Mouse (Mus musculus): ENCODE results near the gene Stx5a. TPM values are rescaled to one million over a fixed set of nuclear protein-coding genes. Genes with fewer than 3 reads are reported as not detected.

The Stx5a gene
- total RNA-seq, 2 experiments from 2014 or later, result 21.3 to 27.1 TPM

DNA sequence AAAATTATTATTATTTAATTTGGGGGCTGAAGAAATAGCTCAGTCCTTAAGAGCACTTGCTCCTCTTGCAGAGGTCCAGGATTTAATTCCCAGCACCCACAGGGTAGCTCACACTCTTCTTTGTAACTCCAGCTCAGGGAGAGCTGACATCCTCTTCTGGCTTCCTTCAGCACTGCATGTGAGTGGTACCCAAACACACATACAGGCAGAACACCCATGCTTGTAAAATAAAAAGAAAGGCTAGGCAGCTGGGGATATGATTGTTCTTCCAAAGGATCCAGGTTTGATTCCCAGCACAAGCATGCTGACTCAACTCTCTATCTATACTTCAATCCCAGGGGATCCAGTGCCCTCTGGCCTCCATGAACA lies 57.7 kb downstream of the Stx5a start:
- DNase-seq, result no peak

DNA sequence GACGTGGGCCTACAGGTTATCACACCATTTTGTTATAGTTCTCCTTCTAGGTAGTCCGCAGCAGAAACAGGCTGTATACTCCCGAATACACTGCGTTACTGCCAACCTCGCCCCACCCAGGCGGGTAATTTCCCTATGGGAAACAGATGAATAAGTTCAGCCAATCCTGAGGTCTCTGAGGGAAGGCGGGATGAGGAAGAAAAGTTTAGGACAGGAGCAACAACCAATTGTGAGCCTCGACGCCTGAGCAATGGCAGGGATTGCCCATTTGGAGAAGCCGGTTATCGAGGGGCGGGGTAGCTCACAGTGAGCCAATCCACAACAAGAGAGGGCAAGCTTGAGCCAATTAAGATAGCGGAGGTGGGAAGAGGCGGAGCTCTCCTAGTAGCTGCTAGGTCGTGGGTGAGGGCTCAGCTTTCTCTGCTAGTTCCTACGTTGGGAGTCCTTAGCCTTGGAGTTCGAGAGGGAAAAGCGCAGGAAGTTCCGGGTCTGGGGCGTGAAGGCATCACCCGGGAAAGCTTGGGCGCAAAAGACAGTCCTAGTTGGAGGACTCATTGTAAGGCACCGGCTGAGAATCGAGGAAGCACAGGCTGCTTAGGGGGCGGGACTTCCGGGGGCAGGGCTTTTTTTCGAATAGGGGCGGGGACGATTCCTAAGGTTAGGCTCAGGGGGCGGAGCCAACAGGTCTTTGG lies 61.1 kb downstream of the Stx5a start, which contains the start of gene Zbtb3:
Gene Zbtb3 (plus strand): TSS at position 426 of the 692 bp plus-strand sequence.
- peak; percentile 94 to 99 for DNase-seq

DNA sequence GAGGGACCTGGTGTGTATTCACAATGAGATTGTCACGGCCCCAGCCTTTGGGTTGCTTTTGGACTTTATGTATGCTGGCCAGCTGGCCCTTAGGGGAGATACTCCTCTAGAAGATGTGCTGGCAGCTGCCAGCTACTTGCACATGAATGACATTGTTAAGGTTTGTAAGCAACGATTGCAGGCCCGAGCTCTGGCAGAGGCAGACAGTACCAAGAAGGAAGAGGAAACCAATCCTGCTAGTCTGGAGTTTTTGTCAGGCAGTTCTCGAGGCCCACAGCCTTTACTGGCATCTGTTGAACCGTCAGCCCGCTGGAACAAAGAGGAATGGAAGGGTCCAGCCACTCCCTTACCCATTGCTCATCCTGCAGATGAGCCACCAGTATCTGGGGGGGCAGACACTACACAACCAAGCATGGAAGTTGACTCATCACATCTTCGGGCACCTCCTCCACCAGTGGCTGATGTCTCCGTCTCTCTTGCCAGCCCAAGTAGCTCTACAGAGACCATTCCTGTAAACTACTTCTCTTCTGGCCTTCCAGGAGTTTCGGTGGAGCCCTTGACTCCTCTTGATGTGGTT lies 62.1 kb downstream of the Stx5a start:
- no peak for DNase-seq

DNA sequence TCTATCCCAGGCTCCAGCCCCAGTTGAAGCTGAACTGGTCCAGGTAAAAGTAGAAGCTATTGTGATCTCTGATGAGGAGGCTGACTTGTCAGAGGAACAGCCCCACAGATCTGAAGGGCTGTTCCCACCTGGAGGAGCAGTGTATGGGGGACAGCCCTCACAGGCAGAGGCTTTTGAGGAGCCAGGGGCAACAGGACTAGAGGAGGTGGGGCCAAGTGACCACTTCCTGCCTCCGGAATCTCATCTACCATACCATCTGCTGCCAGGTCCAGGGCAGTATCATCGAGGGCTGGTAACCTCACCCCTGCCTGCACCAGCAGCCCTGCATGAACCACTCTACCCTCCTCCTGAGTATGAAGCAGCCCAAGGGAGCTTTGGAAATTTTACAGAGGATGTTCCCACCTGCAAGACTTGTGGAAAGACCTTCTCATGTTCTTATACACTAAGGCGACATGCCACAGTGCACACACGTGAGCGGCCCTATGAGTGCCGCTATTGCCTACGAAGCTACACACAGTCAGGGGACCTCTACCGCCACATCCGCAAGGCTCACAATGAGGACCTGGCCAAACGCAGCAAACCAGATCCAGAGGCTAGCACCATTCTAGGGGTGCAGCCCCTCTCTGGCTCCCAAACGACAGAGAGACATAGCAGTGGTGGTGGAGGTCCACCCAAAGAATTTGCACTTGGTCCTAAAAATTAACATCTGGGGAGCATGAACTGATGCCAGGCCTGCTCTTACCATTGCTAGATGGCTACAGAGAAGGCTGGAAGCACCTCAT lies 62.9 kb downstream of the Stx5a start:
- DNase-seq, result no peak

Small RNA genes lying within 50 kb of the gene (microRNA-seq; reads per million reads assigned to microRNA genes)
- 0 reads per million in 2 experiments for gene Mir6992

Other genes with a start within 250 kb of the Stx5a start
- not detected for gene Slc22a8, start 150.2 kb upstream of the Stx5a start, total RNA-seq (2021)
- not detected for gene Slc22a6, start 123.4 kb upstream of the Stx5a start, total RNA-seq (2021)
- under 1 TPM in 1 of 2 experiments, not detected in 1; 0.10 TPM for gene Chrm1, start 77.6 kb upstream of the Stx5a start, total RNA-seq (2021)
- gene Slc3a2, start 18.0 kb upstream of the Stx5a start, total RNA-seq (2021), result 10 to 100 TPM; 42.4 to 48.1 TPM
- gene Wdr74, start 5.6 kb upstream of the Stx5a start, total RNA-seq (2021), result 10 to 100 TPM; 18.8 to 22.3 TPM
- gene 1700092M07Rik, start 695 bp upstream of the Stx5a start, total RNA-seq (2021), result under 1 TPM in 1 of 2 experiments, not detected in 1; 0.72 TPM
- 10 to 100 TPM; 31.6 to 35.6 TPM for gene Nxf1, start 15.7 kb downstream of the Stx5a start, total RNA-seq (2021)
- gene Tmem223, start 29.6 kb downstream of the Stx5a start, total RNA-seq (2021), result 100 to 1,000 TPM; 133 to 134 TPM
- 10 to 100 TPM; 12.0 to 12.6 TPM for gene Tmem179b, start 33.1 kb downstream of the Stx5a start, total RNA-seq (2021)
- 1 to 10 TPM; 7.2 to 8.6 TPM for gene Taf6l, start 45.0 kb downstream of the Stx5a start, total RNA-seq (2021)
- 10 to 100 TPM; 58.3 to 60.9 TPM for gene Polr2g, start 57.2 kb downstream of the Stx5a start, total RNA-seq (2021)
- 1 to 10 TPM in 1 of 2 experiments, under 1 TPM in 1; 0.79 to 1.6 TPM for gene Zbtb3, start 61.1 kb downstream of the Stx5a start, total RNA-seq (2021)
- 10 to 100 TPM; 13.6 to 18.3 TPM for gene Ttc9c, start 77.9 kb downstream of the Stx5a start, total RNA-seq (2021)
- gene Hnrnpul2, start 78.6 kb downstream of the Stx5a start, total RNA-seq (2021), result 10 to 100 TPM; 47.2 to 47.4 TPM
- gene AC129217.1, start 88.4 kb downstream of the Stx5a start, total RNA-seq (2021), result not detected
- 10 to 100 TPM; 24.7 to 32.2 TPM for gene Bscl2, start 96.1 kb downstream of the Stx5a start, total RNA-seq (2021)
- not detected for gene Gng3, start 97.8 kb downstream of the Stx5a start, total RNA-seq (2021)
- 1 to 10 TPM; 2.3 to 3.6 TPM for gene Lrrn4cl, start 109.4 kb downstream of the Stx5a start, total RNA-seq (2021)
- gene Ubxn1, start 130.1 kb downstream of the Stx5a start, total RNA-seq (2021), result 100 to 1,000 TPM; 125 to 132 TPM
- gene Uqcc3, start 139.5 kb downstream of the Stx5a start, total RNA-seq (2021), result 10 to 100 TPM; 55.9 to 62.8 TPM
- gene Lbhd1, start 142.3 kb downstream of the Stx5a start, total RNA-seq (2021), result 1 to 10 TPM; 1.6 to 3.8 TPM
- not detected for gene Gm49403, start 142.5 kb downstream of the Stx5a start, total RNA-seq (2021)
- 10 to 100 TPM; 19.1 to 20.1 TPM for gene 1810009A15Rik, start 147.4 kb downstream of the Stx5a start, total RNA-seq (2021)
- gene Gm49416, start 147.5 kb downstream of the Stx5a start, total RNA-seq (2021), result 1 to 10 TPM in 1 of 2 experiments, not detected in 1; 3.4 TPM
- gene Ints5, start 151.6 kb downstream of the Stx5a start, total RNA-seq (2021), result 10 to 100 TPM; 11.2 to 11.5 TPM
- 10 to 100 TPM; 45.0 to 52.1 TPM for gene Ganab, start 156.7 kb downstream of the Stx5a start, total RNA-seq (2021)
- gene B3gat3, start 179.0 kb downstream of the Stx5a start, total RNA-seq (2021), result 10 to 100 TPM; 38.0 to 38.7 TPM
- 10 to 100 TPM; 25.7 to 34.7 TPM for gene Rom1, start 187.9 kb downstream of the Stx5a start, total RNA-seq (2021)
- 1 to 10 TPM; 5.7 to 7.6 TPM for gene Eml3, start 188.1 kb downstream of the Stx5a start, total RNA-seq (2021)
- gene Mta2, start 200.5 kb downstream of the Stx5a start, total RNA-seq (2021), result 10 to 100 TPM; 28.8 to 30.1 TPM
- 1 to 10 TPM; 8.2 to 9.5 TPM for gene Tut1, start 212.4 kb downstream of the Stx5a start, total RNA-seq (2021)
- 100 to 1,000 TPM; 239 to 257 TPM for gene Eef1g, start 225.6 kb downstream of the Stx5a start, total RNA-seq (2021)
- gene Ahnak, start 247.9 kb downstream of the Stx5a start, total RNA-seq (2021), result 100 to 1,000 TPM; 341 to 356 TPM